Mouse (Mus musculus) intestine, embryonic 14.5 days (tissue): ENCODE measurements at regions not wholly inside any gene's neighbourhood (a gene's known extent, or its start where the extent isn't known, plus 50 kb on each side); places are given as distances from the start of the nearest gene placed in this dataset.

Experiments
- ATAC-seq: fragments of 200-750 bp; cut with Nextera tagmentation; replicated peaks from 2 replicates; pipeline ENCODE4 v1.8.0; 2017; ENCODE audit warnings: low read depth, moderate number of reproducible peaks, moderate TSS enrichment, moderate library complexity; ENCODE audit not compliant: low FRiP score, low TSS enrichment
- DNase-seq: peaks from one replicate; pipeline ENCODE4 v3.0.0-alpha.2; 2018; ENCODE audit warnings: low spot score
- H3K27ac ChIP-seq: fragments of 300-500 bp; sonication (generic); 2 replicates; pipeline ENCODE4 v1.5.1; 2014; ENCODE audit warnings: low read depth, mild to moderate bottlenecking, control low read depth
- H3K27me3 ChIP-seq: fragments of 300-500 bp; sonication (generic); replicated peaks from 2 replicates; pipeline ENCODE4 v1.6.1; 2014; ENCODE audit warnings: low read length, control low read depth; ENCODE audit not compliant: control insufficient read depth, insufficient read depth
- H3K36me3 ChIP-seq: fragments of 300-500 bp; sonication (generic); 2 replicates; pipeline ENCODE4 v1.6.1; 2014; ENCODE audit warnings: low read length, control low read depth; ENCODE audit not compliant: control insufficient read depth, insufficient read depth
- H3K4me1 ChIP-seq: fragments of 300-500 bp; sonication (generic); replicated peaks from 2 replicates; pipeline ENCODE4 v1.6.1; 2014; ENCODE audit warnings: low read length, control low read depth, mixed read lengths; ENCODE audit not compliant: control insufficient read depth, insufficient read depth
- H3K4me2 ChIP-seq: fragments of 300-500 bp; sonication (generic); 2 replicates; pipeline ENCODE4 v1.6.1; 2014; ENCODE audit warnings: low read length
- H3K4me3 ChIP-seq: fragments of 300-500 bp; sonication (generic); 2 replicates; pipeline ENCODE4 v1.5.1; 2014; ENCODE audit warnings: low read depth, low read length, control low read depth, mixed read lengths
- H3K9ac ChIP-seq: fragments of 300-500 bp; sonication (generic); 2 replicates; pipeline ENCODE4 v1.6.1; 2014; ENCODE audit warnings: mild to moderate bottlenecking, low read length
- H3K9me3 ChIP-seq: fragments of 300-500 bp; sonication (generic); 2 replicates; pipeline ENCODE4 v1.6.1; 2016; ENCODE audit warnings: low read length, control low read depth; ENCODE audit not compliant: control insufficient read depth
- WGBS: fragments of 180-500 bp; shearing (Covaris S2); extraction: QIAGEN DNeasy Blood & Tissue Kit; methylation state at CpG from one replicate; pipeline ENCODE4 v1.1.7; 2014; 5-methylcytosine and 5-hydroxymethylcytosine counted together

DNA sequence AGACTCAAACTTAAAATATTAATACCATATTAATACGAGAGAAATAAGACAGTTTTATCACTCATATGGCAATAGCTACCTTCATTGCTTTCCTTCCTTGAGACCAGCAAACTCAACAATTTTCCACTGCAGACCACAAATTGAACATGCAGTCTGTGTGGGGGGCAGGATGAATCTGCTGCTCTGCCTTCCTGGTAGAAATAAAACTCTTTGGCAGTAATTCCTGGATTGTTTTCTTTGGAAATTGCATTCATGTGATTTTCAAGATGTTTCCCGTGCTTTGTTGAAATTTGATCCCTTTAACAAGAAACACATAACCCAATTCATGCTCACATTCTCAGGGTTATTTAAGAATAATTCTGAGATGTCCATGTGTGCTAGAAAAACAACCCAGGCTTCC lies 555.1 kb upstream of the Clint1 start:
- H3K36me3 ChIP-seq, result no peaks in the 10 kb centered on the region
- H3K4me3 ChIP-seq, result no peak overlapping the region
- no peak overlapping the region for H3K4me2 ChIP-seq
- 63% methylated on average over 2 of the region's 2 CpGs for WGBS
- no peaks in the 10 kb centered on the region for H3K9me3 ChIP-seq
- no peak overlapping the region for H3K27ac ChIP-seq
- ATAC-seq, result no peak
- no peaks in the 10 kb centered on the region for H3K27me3 ChIP-seq
- no peaks in the 10 kb centered on the region for H3K4me1 ChIP-seq
- H3K9ac ChIP-seq, result no peak overlapping the region
- no peak for DNase-seq

DNA sequence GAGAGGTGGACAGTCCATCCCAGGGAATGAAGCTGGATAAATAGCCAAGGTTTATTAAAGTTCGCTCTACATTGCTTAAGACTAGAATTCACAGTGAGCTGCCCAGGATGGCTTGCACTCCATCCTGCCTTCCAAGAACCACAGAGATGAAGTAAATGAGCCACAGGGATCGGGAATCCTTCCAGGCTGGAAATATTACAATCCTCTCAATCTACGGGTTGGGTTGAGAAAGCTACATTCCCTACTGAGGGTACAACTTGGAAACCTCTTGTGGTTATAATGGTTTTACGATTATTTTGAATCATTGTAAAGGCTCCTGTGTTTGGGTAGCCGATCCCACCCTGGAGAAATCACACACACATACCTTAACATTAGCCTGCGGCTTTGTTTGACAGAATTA lies 539.9 kb upstream of the Clint1 start:
- ATAC-seq, result no peak
- no peak for DNase-seq
- Histone ChIP-seq H3K4me1 (no peaks in the 10 kb centered on the region), H3K9ac (no peak overlapping the region), H3K9me3 (no peaks in the 10 kb centered on the region), H3K4me2 (no peak overlapping the region), H3K27me3 (no peaks in the 10 kb centered on the region), H3K27ac (no peak overlapping the region), H3K4me3 (no peak overlapping the region), H3K36me3 (no peaks in the 10 kb centered on the region)
- 88% methylated on average over 6 of the region's 6 CpGs for WGBS

DNA sequence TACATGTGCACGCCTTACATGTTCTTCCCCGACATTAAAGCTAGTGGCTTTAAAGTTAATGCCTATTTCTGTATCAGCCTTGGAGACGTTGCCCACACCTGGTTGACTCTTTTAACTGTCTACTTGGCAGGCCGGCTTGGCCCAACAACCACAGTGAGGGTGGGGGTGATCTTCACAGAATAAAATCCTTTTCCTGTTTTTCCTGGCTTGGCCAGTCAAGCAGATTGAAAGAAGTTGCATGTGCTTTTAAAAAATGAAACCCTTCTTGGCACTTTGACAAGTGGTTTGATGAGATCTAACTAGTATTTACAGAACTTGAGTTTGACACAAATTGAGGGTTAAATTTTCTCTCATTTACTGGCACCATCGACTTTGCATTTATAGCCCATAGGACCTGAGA lies 528.1 kb upstream of the Clint1 start:
- H3K27ac ChIP-seq, result no peak overlapping the region

DNA sequence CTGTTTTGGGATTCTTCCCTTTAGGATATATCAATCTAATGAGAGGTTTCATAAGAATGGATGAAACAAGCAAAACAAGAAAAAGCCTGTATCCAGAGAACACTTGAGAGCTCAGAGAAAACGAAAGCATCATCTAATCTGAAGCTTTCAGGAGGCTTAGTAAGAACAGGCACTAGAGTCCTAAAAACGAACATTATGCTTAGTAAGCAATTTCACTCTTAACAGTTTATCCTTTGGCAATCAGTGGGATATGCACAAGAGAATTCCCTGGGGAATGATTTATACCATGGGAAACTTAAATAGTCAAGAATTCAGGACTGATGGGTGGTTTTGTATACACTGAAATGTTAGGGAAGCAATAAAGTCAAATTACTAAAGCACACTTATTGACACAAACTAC lies 521.5 kb upstream of the Clint1 start:
- H3K4me2 ChIP-seq, result no peak overlapping the region
- ATAC-seq (no peak), DNase-seq (no peak)
- WGBS, result 65% methylated on average over 2 of the region's 2 CpGs
- no peaks in the 10 kb centered on the region for H3K27me3 ChIP-seq
- H3K27ac ChIP-seq, result no peak overlapping the region
- H3K4me1 ChIP-seq, result no peaks in the 10 kb centered on the region
- H3K4me3 ChIP-seq, result no peak overlapping the region
- no peaks in the 10 kb centered on the region for H3K36me3 ChIP-seq
- H3K9ac ChIP-seq, result no peak overlapping the region
- H3K9me3 ChIP-seq, result no peaks in the 10 kb centered on the region

More for the DNA sequence above, 528.1 kb upstream of the Clint1 start:
- ATAC-seq, result no peak
- H3K4me1 ChIP-seq, result no peaks in the 10 kb centered on the region
- H3K4me3 ChIP-seq, result no peak overlapping the region
- DNase-seq, result no peak
- no peaks in the 10 kb centered on the region for H3K9me3 ChIP-seq
- no peaks in the 10 kb centered on the region for H3K36me3 ChIP-seq
- no peak overlapping the region for H3K9ac ChIP-seq
- H3K27me3 ChIP-seq, result no peaks in the 10 kb centered on the region
- WGBS, result 83% methylated on average over 5 of the region's 5 CpGs
- no peak overlapping the region for H3K4me2 ChIP-seq

DNA sequence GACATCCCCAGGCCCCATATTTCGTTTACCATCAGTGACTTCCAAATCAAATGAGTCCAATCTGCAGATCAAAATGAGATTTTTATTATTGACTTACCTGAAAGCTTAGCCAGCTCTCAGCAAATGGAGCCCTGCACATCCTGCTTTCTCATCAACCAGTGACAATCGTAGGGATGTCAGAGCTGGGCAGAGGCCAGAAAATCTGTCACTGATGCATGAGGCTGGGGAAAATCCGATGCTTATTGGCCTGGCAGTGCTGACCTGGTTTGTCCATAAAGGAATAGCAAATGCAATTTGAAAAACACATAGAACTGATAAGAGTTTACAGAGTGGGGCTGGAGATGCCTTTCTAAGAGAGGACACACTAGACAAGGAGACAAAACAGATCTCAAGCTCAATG lies 518.1 kb upstream of the Clint1 start:
- Histone ChIP-seq H3K4me3 (no peak overlapping the region), H3K27me3 (no peaks in the 10 kb centered on the region), H3K36me3 (no peaks in the 10 kb centered on the region), H3K9ac (no peak overlapping the region), H3K9me3 (no peaks in the 10 kb centered on the region), H3K27ac (no peak overlapping the region), H3K4me1 (no peaks in the 10 kb centered on the region), H3K4me2 (no peak overlapping the region)
- no peak for DNase-seq
- 74% methylated on average over 3 of the region's 3 CpGs for WGBS
- no peak for ATAC-seq

DNA sequence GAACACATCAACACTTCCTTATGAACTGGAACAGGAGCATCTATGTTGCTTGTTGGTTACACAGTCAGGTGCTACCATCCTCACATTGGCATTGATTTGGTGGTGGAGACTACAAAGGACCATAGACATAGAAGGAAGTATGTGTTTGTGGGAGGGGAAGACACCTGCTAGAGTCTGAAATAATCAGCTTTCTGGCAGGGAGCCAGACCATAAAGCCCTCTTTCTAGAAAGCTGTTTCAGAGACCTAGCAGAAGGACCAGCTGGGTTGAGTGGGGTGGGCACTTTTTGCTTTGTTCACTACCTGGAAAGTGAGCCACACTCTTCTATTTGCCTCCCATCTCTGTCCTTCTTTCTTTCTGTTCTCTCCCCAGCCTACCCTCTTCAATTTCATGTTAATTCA lies 502.5 kb upstream of the Clint1 start:
- DNase-seq, result no peak
- no peaks in the 10 kb centered on the region for H3K27me3 ChIP-seq

DNA sequence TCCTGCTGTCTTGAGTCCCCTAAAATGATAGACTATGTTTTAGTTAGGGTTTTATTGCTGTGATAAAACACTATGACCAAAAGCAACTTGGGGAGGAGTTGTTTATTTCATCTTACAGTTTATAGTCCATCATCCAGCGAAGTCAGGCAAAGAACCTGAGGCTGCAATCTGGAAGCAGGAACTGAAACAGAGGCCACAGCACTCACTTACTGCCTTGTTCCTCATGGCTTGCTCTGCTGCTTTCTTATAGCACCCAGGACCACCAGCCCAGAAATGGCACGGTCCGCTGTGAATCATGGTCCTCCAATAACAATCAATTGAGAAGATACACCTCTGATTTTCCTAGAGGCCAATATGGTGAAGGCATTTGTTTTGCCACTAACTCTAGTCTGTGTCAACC lies 486.5 kb upstream of the Clint1 start:
- no peaks in the 10 kb centered on the region for H3K27me3 ChIP-seq
- 75% methylated on average over 3 of the region's 3 CpGs for WGBS
- H3K9ac ChIP-seq, result no peak overlapping the region
- no peaks in the 10 kb centered on the region for H3K9me3 ChIP-seq
- H3K36me3 ChIP-seq, result no peaks in the 10 kb centered on the region
- H3K4me2 ChIP-seq, result no peak overlapping the region
- H3K4me1 ChIP-seq, result no peaks in the 10 kb centered on the region
- H3K4me3 ChIP-seq, result no peak overlapping the region
- ATAC-seq (no peak), DNase-seq (no peak)
- H3K27ac ChIP-seq, result no peak overlapping the region

More for the DNA sequence above, 502.5 kb upstream of the Clint1 start:
- no peak for ATAC-seq
- Histone ChIP-seq H3K36me3 (no peaks in the 10 kb centered on the region), H3K4me1 (no peaks in the 10 kb centered on the region), H3K27ac (no peak overlapping the region), H3K9ac (no peak overlapping the region), H3K9me3 (no peaks in the 10 kb centered on the region), H3K4me3 (no peak overlapping the region), H3K4me2 (no peak overlapping the region)

DNA sequence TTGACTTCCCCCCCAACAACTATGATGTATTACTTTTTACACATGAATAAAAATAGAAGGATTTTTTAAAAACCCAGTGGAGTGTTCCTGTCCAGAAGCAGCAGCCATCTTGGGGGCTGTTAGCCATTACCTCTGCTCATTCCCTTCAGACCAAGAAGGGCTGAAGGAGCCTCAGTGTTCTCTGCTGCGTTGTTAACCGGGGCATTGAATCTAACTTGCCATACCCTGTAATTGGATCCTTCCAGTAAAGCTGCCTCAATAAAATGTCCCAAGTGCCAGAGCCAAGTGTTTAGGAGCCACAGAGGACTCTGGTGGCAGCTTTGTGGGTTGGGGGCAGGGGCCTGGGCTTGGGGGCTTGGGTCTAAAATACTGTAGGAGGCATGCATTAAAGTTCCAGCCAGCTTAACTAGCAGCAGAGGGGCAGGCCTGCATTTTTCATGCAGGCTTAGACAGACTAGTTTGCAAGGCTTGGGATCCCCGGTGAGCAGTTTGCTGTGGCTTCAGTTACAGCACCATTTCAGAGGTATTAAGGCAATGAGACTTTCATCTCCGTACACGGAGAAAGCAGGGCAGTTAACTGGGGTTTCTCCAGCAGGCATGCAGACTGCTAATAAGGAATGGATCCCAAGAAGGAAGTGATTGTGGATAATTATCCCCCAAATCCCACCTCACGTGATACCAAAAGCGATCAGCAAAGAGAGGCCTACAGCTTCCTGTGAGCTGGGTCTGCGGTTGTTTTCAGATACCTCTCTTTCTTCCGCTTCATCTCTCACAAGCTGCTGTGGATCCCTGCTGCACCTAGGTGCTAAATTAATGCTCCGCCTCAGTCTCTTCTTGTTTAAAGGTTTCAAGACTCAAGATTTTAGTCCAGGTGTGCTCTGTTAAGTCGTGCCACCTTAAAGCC lies 462.4 kb upstream of the Clint1 start:
- Histone ChIP-seq H3K4me1 (no peaks in the 10 kb centered on the region), H3K9ac (no peak overlapping the region), H3K9me3 (no peaks in the 10 kb centered on the region), H3K4me2 (no peak overlapping the region), H3K4me3 (no peak overlapping the region), H3K36me3 (no peaks in the 10 kb centered on the region), H3K27ac (no peak overlapping the region), H3K27me3 (no peaks in the 10 kb centered on the region)
- DNase-seq, result no peak
- 58% methylated on average over 11 of the region's 11 CpGs for WGBS
- no peak for ATAC-seq

DNA sequence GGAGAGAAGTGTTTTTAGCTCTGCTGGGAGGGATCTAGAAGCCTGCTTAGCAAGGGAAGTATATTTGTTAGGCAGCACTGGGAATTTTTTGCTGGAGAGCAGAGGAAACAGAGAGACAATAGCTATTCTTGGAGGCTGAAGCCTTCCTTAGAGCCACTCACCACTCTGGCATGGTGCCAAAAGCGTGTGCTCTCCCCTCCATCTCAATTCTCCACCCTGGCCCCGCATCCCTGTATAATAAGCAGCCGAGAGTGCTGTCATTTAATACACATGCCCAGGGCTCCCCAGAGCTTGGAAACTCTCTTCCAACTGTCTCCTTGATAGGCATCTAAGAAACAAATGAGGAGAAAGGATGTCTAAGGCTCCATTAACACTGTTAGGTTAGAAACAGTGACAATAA lies 455.8 kb upstream of the Clint1 start:
- ATAC-seq (no peak), DNase-seq (no peak)
- no peak overlapping the region for H3K4me2 ChIP-seq
- H3K36me3 ChIP-seq, result no peaks in the 10 kb centered on the region
- H3K9me3 ChIP-seq, result no peaks in the 10 kb centered on the region
- H3K27ac ChIP-seq, result no peak overlapping the region
- no peaks in the 10 kb centered on the region for H3K27me3 ChIP-seq
- H3K4me3 ChIP-seq, result no peak overlapping the region
- 36% methylated on average over 3 of the region's 3 CpGs for WGBS
- H3K9ac ChIP-seq, result no peak overlapping the region
- no peaks in the 10 kb centered on the region for H3K4me1 ChIP-seq
